Mouse (Mus musculus): ENCODE data around the gene Elf4. TPM values are rescaled to one million over a fixed set of nuclear protein-coding genes. Genes with fewer than 3 reads are reported as not detected.
A peak's percentile ranks its signal among the peaks of the same experiment; 100 is the strongest.

Gene Elf4
- total RNA-seq, 1 experiment from 2014 or later, result 24.6 TPM

DNA sequence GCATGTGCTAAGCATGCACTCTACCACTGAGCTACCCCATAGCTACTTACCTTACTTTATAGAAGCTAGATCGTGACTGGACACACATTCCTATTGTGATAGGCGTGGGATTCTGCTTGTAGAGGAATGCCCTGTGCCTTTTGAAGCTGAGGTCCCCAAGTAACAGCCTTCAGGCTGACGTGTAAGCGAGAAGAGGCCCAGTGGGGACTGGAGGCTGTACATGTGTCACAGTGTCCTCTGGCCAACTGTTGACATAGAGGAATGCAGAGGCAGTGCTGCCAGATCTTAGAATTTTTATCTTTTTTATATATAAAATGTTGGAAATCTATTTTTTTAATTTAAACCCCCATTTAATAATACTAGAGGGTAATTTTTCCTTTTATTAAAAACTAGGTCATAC is 62.9 kb downstream of the Elf4 start:
- no peak for ATAC-seq (replicated peaks; ENCODE audit: low read depth, poor library complexity, severe bottlenecking)

DNA sequence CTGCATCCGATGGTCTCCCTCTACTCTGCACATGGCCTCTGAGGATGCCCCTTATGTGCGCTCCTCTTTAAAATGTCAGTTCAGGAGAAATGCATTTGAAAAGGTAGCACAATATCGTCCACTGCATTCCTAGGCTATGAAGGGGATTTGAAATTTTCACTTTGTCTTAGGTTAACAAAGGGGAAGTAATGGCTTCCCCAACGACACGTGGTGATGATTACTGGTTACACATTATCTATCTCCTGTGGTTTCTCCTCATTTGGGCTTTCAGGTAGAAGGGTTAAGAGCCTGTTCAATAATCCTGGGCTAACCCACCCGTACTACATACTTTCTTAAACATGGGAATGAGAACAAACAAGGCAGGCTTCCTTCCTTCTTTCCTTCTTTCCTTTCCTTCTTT is 73.6 kb downstream of the Elf4 start:
- no peak for ATAC-seq (replicated peaks; ENCODE audit: low read depth, poor library complexity, severe bottlenecking)

DNA sequence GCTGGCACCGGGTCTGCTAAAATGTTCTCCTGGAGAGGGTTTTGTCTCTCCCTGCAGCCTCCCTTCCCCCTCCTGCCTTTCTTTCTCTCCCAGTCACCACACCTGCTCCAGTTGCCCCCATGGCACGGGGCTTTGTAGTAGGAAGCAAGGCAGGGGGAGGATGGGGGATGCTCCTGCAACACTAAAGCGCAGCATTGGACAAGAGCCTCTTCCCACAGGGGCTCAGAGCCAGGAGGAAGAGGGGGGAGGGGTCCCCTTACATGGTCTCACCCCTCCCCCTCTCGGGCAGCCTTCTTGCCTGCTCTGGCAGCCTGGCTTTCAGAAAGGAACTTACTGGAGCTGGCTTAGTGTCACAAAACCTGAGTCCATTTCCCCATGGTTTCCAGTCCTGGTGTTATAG is 77.0 kb downstream of the Elf4 start:
- ATAC-seq (replicated peaks; ENCODE audit: low read depth, poor library complexity, severe bottlenecking), result no peak

DNA sequence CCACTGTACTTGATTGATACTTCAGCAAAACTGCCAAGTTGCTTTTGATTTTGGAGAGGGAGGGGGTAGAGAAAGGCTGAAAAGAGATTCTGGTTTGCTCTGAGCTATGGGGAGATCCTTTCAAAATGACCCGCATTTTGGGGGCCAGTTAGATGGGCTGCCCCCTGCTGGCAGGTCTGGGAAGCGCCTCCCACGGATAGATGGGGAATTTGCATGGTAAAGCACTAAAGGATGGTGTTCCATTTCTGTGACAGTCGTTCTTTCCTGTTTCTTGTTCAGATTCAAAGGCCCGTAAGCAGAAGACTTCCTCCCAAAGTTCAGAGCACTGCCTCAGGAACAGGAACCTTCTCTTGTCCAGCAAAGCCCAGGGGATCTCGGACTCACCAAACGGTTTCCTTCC is 79.3 kb downstream of the Elf4 start:
- ATAC-seq (replicated peaks; ENCODE audit: low read depth, poor library complexity, severe bottlenecking), result peak; percentile 50; the same call in 1 of the 2 replicates

DNA sequence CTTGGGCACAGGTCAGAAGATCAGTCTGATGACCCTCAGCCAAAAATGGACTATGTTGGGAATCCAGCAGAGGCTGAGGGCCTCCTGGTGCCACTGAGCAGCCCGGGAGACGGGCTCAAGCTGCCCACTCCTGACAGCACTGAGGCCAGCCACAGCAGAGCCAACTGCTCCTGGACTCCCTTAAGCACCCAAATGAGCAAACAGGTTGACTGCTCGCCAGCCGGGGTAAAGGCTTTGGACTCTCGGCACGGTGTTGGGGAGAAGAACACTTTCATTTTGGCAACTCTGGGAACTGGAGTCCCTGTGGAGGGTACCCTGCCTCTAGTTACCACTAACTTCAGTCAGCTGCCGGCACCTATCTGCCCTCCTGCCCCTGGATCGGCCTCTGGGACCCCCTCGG is 95.1 kb downstream of the Elf4 start:
- ATAC-seq (replicated peaks; ENCODE audit: low read depth, poor library complexity, severe bottlenecking), result no peak

DNA sequence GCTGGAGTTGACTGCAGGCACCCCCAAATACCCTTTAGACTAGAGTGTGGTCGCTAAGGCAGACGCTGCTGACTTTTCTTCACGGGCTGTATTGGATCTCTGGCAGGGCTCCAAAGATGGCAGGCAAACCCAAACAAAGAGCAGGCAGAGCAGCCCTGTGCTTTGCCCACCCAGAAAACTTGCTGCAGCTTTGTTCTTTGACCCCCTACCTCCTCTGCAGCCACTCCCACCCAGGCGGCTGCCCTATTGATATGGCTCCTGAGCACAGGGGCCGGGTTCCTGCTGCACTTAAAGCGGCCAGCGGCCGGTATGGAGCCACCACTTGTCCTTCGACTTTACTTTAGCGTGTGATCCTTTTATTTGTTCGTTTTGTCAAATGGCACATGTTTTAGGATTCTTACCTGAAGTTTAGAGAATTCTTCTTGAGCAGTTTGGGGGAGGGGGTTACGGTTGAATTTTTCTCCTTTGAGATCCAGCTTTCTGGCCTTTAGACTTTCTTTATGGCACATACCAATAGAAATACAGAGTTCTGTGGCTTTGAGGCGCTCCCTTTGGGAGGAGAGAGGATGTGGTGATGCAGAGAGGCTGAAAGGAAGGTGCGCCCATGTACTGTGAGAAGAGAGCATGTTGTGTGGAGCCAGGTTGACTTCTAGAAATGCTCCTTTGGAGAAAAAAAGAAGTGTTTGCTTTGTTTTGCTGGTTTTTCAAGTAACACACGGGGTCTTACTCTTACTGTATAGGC is 96.9 kb downstream of the Elf4 start:
- ATAC-seq (replicated peaks; ENCODE audit: low read depth, poor library complexity, severe bottlenecking), result no peak

Other genes with a start within 250 kb of the Elf4 start
- gene Utp14a, start 206.3 kb downstream of the Elf4 start, total RNA-seq (2017), result 92.6 and 103 TPM in 2 replicates
- gene Bcorl1, start 121.8 kb downstream of the Elf4 start, total RNA-seq (2017), result 4.5 and 13.3 TPM in 2 replicates
- 76.6 and 81.5 TPM in 2 replicates for gene Aifm1, start 50.4 kb upstream of the Elf4 start, total RNA-seq (2017)
- 1.1 and 1.6 TPM in 2 replicates for gene Rab33a, start 56.2 kb upstream of the Elf4 start, total RNA-seq (2017)
- 26.2 and 37.9 TPM in 2 replicates for gene Zfp280c, start 131.4 kb upstream of the Elf4 start, total RNA-seq (2017)
- gene Slc25a14, start 160.3 kb upstream of the Elf4 start, total RNA-seq (2017), result 8.6 and 9.0 TPM in 2 replicates
- gene Gpr119, start 211.3 kb upstream of the Elf4 start, total RNA-seq (2017), result not detected in 2 replicates
- gene Rbmx2, start 231.9 kb upstream of the Elf4 start, total RNA-seq (2017), result 19.5 and 20.4 TPM in 2 replicates

All from common myeloid progenitor, adult 5-6 weeks (primary cell).